Mouse (Mus musculus): Measurements from ENCODE around the gene Mx1.

Gene Mx1

DNA sequence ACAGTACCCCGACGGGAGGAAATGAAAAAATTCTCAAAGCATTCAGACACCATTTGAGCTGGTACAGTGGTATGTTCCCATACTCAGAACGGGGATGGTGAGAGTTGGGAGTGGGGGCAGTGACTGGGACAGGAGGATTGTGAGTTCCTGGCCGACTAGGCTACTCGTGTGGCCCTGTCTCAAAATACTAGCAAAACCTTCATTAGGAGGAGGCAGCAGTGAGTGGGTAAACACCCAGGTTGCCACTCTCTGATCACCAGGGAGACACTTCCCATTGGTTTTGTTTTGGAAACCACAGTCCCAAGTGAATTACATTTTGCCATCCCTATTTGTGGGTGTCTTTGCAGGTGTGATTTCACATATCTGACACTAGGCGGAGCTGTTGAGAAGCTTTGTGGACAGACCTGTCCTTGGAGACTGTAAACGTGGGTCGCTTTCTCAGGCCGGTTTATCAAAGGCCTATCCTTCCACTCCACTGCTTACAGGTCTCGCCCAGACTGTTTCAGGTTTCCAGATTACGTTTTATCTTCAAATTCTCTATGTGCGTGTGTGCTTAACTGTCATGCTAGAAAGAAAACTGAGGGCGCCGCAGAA lies 18.9 kb downstream of the Mx1 start:
- DNase-seq (ENCODE audit: low spot score) = no peak

DNA sequence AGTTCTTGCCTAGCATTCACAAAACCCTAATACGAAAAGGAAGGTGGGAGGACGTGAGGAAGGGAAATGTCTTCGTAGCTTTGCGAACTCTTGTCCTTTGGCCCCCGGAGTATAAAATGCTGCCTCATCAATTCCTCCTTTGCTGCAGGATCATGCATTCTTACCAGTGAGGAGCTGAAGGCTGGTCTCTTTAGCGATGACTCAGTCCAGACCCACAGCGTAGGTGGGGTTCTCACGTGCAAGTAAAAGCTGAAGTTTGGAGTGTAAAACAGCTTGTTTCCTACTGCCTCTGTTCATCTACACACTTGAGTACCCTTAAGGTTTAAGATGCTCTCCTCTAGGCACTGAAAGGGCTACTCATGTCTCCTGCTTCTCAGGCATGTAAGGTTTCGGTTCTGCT lies 20.7 kb downstream of the Mx1 start:
- DNase-seq (ENCODE audit: low spot score) = no peak

DNA sequence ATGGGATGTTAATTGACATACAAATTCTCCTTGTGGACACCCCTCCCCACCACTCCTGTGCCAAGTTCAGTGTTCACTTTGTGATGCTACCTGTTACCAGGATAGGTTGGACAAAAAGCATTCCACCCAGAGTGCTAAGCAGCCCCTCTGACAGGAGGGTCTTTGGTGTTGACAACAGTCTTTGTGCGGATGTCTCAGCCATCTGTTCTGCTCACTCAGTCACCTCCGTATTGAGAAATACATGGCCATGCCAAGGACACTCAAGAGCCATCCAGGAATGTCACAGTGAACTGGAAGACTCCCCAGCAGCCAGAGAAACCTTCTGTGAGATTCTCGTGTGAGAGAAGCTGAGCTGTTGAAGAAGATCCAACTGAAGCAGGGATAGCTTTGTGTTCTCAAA lies 24.5 kb downstream of the Mx1 start:
- DNase-seq (ENCODE audit: low spot score) = no peak

DNA sequence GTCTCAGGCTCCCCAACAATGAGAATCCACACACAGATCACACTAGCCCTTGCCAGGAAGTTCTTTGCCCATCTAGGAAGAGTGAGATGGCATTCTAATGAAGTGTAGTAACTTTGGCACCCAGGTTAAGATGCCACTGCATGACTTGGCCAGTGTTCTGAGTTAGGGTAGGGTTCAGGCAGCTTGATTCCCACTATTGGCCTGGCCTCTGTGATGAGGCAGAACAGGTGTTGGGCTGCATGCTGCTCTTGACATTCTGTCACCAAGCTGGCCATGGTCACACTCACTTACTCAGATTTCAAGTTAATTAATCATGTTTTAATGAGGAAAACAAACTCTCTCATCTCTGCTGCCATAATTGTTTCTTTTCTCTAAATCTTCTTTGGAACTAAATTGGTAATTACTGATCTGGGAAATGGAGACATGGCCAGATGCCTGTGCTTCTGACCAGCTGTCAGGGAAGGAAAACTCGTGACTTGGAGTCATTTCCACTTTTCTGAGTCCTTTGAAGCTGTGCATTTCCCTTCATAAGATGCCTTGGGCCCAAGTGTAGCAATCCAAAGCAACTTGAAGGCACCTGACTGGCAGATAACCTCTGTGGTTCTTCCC lies 25.2 kb downstream of the Mx1 start:
- no peak for DNase-seq (ENCODE audit: low spot score)

DNA sequence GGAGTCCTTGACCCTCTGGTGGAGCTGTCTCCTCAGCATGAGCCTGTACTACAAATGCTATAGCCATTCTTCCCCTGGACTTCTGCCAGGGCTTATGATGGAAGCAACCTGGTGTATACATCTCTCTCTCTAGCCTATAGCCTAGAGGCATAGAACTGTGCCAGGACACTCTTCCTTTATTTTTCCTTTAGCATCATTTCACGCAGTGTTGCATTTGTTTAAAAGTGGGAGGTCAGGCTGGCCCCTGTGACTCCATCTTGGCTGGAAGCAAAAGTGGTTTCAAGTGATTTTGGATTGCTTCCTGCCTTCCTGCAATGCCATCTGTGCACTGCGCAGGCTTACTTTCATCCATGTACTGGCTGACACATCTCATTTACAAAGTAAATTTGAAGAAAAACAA lies 28.5 kb downstream of the Mx1 start:
- DNase-seq (ENCODE audit: low spot score) = no peak

DNA sequence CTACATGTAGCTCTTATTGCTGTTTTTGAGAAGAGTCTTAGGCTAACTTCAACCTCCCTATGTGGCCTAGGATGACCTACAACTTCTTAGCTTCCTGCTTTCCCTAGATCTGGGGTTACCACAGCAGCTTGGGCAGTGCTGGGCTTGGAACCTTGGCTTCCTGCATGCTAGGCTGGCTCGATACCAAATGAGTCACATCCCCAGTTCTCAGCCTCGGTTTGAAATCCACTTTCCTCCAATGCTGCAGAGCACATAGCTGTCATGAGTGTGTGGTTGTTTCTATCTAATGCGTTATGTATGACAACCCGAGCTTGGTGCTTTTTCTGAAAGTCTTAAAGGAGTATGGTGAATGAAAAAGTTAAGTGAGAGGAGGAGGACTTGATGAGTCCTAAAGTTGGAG lies 31.4 kb downstream of the Mx1 start:
- no peak for DNase-seq (ENCODE audit: low spot score)

DNA sequence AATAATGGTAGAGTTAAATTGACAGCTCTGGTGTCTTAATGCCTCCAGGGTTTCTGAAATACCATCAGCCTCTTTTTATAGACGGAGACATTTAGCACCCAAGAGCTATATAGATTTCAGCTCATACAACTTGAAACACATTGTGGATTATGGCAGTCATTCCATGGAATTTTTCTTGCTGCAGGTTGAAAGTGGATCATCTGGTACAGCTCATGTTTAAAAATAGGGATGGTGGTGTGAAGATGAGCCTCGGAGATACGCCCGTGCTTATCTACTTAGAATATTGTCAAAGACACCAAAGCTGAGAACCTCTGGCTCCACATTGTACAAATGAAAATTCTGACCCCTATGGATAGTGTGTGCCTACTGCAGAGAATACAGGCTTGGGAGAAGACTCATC lies 32.6 kb downstream of the Mx1 start:
- no peak for DNase-seq (ENCODE audit: low spot score)

DNA sequence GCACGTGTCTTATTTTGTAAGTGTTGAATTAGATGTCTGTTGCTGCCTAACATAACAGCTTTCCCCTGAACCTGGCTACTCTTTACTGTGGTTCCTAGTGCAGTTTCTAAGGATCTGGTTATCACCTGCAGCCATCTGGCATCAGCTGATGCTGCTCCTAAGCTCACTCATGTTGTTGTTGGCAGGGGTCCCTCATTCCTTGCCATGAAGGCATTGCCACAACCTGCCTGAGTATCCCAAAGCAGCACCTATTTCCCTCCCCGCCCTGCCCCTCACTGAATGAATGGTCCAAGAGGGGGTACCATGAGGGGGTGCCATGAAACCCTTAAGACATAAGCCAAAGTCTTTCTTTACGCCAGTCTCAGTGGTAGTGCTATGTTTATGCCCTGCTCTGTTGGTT lies 34.7 kb downstream of the Mx1 start:
- DNase-seq (ENCODE audit: low spot score) = no peak

DNA sequence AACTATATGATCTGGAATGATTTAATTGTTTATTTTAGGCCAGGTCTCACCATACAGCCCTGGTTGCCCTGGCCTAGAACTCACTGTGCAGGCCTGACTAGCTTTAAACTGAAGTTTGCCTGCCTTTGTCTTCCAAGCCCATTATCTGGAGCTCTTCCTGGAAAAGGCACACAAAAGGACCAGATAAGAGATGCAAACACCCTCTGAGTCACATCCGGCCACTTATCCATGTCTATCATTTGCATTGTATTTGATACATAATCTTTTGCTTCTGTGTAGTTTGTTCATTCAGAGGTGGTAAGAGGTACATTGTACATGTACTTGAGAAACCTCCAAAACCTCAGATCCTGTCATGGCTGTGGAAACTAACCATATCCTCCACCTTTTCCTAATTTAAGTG lies 39.1 kb downstream of the Mx1 start:
- no peak for DNase-seq (ENCODE audit: low spot score)

DNA sequence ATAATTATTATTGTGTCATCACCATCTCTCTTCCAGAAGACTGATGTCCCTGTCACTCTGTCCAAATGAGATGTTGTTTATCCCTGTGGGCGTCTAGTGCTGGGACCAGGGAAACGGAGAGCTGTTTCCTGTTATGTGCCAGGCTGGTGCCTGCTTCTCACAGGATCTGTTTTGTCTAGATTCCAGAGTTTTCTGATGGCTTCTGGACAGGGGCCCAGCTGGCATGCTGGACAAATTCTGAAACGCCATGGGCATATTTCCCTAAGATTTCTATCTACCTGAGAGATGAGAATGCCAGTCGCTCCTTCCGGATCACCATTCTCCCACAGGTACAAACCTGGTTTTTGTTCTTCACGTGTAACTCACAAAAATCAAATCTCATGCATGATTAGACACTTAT lies 41.0 kb downstream of the Mx1 start:
- no peak for DNase-seq (ENCODE audit: low spot score)

DNA sequence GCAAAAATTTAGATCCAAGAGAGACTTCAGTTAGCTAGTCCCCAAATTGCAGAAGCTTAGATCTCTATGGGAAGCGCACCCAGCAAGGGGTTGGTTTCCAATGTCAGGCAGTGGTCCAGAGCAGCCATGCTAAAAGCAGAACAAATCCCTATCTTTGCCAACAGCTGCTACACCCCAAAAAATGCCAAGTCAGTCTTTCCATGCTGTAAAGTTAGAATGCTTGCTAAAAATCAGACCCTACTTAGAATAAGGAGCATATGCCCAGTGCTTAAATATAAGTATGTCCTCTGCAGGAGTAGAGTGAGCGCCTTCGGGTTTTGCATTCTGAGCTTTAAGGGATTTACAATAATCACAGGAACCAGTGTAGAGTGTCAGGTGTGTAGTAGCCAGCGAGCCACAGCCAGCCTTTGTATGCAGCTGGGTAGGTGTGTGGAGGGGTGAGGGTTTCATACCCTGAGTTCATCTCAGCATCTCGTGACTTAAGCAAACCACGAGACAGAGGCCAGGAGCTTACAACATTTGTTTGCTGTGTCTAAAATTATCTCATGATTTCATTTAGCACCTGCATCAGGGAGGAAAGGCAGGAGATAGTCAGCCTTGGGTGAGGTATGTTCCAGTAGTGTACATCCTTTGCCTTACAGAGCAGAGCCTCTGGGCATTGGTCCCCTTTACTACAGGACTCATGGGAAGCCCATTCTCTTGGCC lies 43.8 kb downstream of the Mx1 start:
- no peak for DNase-seq (ENCODE audit: low spot score)

DNA sequence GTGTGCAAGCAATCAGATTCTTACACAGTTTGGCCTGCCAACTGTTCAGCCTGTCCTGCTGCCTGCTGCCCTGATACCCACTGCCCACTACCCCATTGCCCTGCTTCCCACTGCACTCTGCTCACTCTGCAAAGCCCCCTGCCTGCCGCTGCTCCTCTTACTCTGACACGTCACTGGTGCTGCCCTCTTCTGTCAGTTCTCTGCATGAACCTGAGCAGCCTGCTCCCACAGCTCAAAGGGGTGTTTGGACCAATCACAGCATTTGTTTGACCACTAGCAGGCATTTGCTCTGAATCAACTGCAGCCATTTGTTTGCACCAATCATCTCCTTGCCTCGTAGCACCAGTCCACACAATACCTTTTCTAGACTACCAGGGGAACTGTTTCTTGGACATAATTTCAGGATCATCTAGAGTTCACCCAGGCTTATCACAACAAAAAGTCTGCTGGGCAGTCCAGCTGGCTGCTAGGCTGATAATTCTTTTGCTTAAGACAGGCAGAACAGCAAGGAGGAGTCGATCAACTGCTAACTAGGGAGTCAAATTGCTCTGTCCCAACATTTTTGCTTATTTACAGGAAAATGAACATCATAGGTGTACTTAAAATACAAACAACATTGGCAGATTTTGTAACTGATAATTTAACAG lies 44.7 kb downstream of the Mx1 start:
- peak; percentile 79 for DNase-seq (ENCODE audit: low spot score)

DNA sequence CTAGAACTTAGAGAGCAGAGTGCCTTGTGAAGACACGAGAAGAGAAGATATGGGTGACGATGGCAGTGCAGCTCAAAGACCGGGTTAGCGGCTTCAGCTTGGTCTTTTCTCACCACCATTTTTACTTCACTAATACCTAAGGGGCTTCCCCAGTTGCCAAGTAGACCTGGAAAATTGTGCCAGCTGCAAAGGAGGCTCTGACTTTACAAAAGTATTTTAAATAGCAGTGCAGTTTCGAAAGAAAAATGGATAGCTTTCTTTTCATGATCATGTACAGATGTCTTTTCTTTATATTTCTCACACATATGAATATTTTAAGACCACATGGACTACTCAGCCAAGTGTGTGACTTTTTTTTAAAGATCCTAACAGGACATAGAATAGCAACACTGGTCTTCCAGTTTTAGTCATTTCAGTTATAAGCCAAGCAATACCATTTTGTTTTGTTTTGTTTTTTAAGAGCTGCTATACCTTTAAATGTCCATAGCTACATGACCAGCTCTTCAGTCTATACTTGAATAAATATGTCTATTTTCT lies 57.2 kb downstream of the Mx1 start:
- DNase-seq (ENCODE audit: low spot score) = no peak

DNA sequence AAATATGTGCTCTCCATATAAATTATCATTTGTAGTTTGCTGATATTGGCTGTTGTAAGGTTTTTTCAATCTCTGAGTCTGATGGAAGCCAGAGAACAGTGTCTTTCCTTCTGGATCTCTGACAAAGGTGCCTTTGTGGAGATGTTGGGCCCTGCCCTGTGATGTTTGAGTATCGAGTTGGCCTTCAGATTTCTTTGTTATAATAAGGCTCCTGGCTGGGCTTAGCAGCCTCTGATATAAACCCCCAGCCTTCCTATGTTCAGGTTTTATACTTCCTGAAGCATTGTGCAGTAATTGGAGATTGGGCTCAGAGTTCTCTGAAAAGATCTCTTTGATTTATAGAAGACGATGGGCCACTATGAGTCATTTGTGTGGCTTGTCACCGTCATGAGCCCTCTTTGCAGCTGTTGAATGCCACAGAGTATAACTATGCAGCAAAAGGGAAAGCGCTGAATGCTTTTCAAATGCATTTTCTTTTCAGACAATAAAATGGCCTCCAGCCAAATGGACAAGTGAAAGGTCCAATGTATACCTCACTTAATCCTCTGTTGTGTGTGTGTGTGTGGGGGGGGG lies 60.4 kb downstream of the Mx1 start:
- DNase-seq (ENCODE audit: low spot score) = no peak

DNA sequence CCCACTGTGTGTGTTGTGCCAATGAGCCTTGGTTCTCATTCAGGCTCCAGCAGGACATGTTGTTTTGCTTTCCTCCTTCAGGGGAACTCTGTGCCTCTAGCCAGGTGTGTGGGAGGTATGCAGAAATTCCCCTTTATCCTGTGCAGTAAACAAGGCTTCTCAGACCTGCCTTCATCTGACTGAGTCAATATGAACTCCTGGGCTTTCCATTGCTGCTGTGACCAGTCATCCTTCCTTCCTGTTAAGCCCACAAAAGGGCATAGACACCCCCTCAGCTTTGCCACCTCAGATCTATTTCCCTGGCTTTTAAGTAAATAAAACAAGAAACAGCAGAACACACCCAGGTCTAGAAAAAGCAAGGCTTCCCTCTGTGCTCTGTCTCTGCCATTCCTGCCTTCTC lies 61.0 kb downstream of the Mx1 start:
- DNase-seq (ENCODE audit: low spot score) = no peak

DNA sequence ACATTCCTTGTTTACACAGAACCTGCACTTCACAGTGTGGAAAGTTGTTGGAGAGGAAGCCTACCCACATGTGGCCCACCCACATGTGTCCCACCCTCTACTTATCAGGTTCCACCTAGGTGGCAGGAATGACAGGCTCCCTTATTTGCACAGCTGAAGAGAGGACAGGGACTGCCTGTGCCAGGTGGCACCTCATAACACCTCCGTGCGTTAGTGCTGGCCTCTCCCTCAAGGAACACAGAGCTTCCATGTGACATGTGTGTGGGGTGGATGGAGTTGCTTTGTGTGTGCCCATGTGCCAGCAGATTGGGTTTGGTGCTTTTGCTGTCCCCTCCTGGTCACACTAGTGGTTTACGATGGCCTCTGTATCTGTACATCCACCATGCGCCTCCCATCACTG lies 62.7 kb downstream of the Mx1 start:
- no peak for DNase-seq (ENCODE audit: low spot score)

DNA sequence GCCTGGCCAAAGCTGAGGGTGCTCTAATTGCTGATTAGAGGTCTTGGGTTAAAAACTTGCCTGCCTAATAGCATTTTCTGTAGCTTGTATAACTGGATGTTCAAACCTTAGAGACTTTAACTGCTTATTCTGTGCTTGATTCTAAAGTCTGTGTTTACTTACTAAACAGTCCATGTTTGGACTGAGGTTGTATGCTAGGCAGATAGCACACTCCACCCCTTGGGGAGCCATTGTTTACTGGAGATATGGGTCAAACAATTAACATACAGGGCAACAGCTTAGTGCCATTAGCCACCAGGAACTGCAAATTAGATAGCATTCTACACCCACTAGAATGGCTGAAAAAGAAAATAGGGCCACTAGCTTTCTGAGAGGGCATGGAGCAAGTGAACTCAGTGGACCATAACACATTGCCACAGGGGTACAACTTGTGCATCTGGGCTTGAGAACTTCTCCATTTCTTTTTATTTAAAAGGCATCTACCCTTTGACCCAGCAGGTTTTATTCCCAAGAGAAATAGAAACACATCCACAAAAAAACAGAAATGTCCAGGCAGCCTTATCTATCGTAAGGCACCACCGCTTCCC lies 64.7 kb downstream of the Mx1 start:
- no peak for DNase-seq (ENCODE audit: low spot score)
